Mouse (Mus musculus): Measurements from ENCODE around the gene Mrc1.

Mrc1 gene

GRCm38 (mm10) chr2:14342309-14342839 lies 113.2 kb downstream of the Mrc1 start:
- in situ Hi-C loops (cut with MboI; ENCODE audit: low pct_unique_long_range_greater_than_20kb in 1 of 2, low sequenced_read_pairs in 2 of 2, unreplicated experiment in 1 of 2): no loop called here
